Comparison of ENCODE assay signal across 26 mouse cellular contexts in genomic region chr9:121602381-121602780, GRCm38 (mm10). TPM values are rescaled to one million over a fixed set of nuclear protein-coding genes. Genes with fewer than 3 reads are reported as not detected.
DNase-seq lines count a peak whose midpoint lies in the region; ATAC-seq lines count a peak whose summit lies in the region.
"Had no signal": no experiment of that assay in that cellular context is flagged by ENCODE, and none has a peak within 500 bp of the region (broad histone marks: within the 10 kb centered on the region; RNA-seq: fewer than 3 reads in every experiment).

No protein-coding gene starts in this region.

- WGBS in kidney, embryonic 15.5 days, result 76% methylated on average over 2 of the region's 2 CpGs

- H3K27me3 ChIP-seq in kidney, embryonic 15.5 days, result peaks cover 4% of the 10 kb centered on the region; the same call in 1 of the 2 replicates
- H3K27me3 ChIP-seq: embryonic facial prominence, embryonic 15.5 days; hindbrain, embryonic 15.5 days; intestine, embryonic 15.5 days; limb, embryonic 15.5 days had no signal

- peaks cover 22% of the 10 kb centered on the region for H3K4me1 ChIP-seq in kidney, embryonic 15.5 days
- H3K4me1 ChIP-seq: liver, embryonic 15.5 days had no signal

- H3K36me3 ChIP-seq in kidney, embryonic 15.5 days, result no peaks in the 10 kb centered on the region
- H3K36me3 ChIP-seq: embryonic facial prominence, embryonic 15.5 days; heart, embryonic 12.5 days; hindbrain, embryonic 15.5 days; intestine, embryonic 15.5 days; limb, embryonic 15.5 days; liver, embryonic 15.5 days had no signal

- no peak overlapping the region for H3K4me3 ChIP-seq in kidney, embryonic 15.5 days (replicated peaks)
- H3K4me3 ChIP-seq: embryonic facial prominence, embryonic 15.5 days; gastrocnemius, adult 2 months; heart, embryonic 12.5 days; hindbrain, embryonic 15.5 days; intestine, embryonic 15.5 days; limb, embryonic 15.5 days; liver, embryonic 15.5 days had no signal

- H3K9ac ChIP-seq in kidney, embryonic 15.5 days, result no peak overlapping the region
- H3K9ac ChIP-seq: embryonic facial prominence, embryonic 15.5 days; heart, embryonic 12.5 days; hindbrain, embryonic 15.5 days; intestine, embryonic 15.5 days; limb, embryonic 15.5 days; liver, embryonic 15.5 days had no signal

- no peaks in the 10 kb centered on the region for H3K9me3 ChIP-seq in kidney, embryonic 15.5 days (replicated peaks)
- H3K9me3 ChIP-seq: embryonic facial prominence, embryonic 15.5 days; heart, embryonic 12.5 days; hindbrain, embryonic 15.5 days; intestine, embryonic 15.5 days; limb, embryonic 15.5 days; liver, embryonic 15.5 days had no signal

- no peak overlapping the region for H3K4me2 ChIP-seq in kidney, embryonic 15.5 days
- H3K4me2 ChIP-seq: embryonic facial prominence, embryonic 15.5 days; heart, embryonic 12.5 days; hindbrain, embryonic 15.5 days; intestine, embryonic 15.5 days; limb, embryonic 15.5 days; liver, embryonic 15.5 days had no signal

- no peak for ATAC-seq in kidney, embryonic 15.5 days (replicated peaks; ENCODE audit: low FRiP score)
- ATAC-seq: activated CD4-positive, CD25-positive, alpha-beta regulatory T cell, adult 4 months; intestine, embryonic 15.5 days; Patski had no signal

- peak; percentile 50 for DNase-seq in adrenal gland, adult 2 months
- DNase-seq in adrenal gland, postnatal 4 days (ENCODE audit: low spot score in 2 of 2), result no peak
- DNase-seq in testis, postnatal 10 days (ENCODE audit: low spot score), result peak; percentile 57
- DNase-seq in testis, postnatal 14 days (ENCODE audit: low spot score), result no peak
- DNase-seq in adrenal gland, postnatal 10 days, result peak; percentile 27
- DNase-seq in thymus, postnatal 36 days, result peak; percentile 5 to 8
- DNase-seq in c-Kit-positive CD71-positive TER-119-positive erythroid progenitor cells, embryonic 14.5 days (ENCODE audit: low spot score), result no peak
- DNase-seq: cerebellum, adult 18-20 months; cerebellum, postnatal 25 days; embryo, embryonic 11 days; gastrocnemius, adult 2 months; kidney, adult 9 months; kidney, postnatal 36 days; lung, postnatal 36 days had no signal

- H3K27ac ChIP-seq in kidney, embryonic 15.5 days, result no peak overlapping the region
- H3K27ac ChIP-seq: gastrocnemius, adult 2 months; hindbrain, embryonic 15.5 days; intestine, embryonic 15.5 days; liver, embryonic 15.5 days had no signal

RNA-seq across cellular contexts. Expression of gene Lyzl4, which starts 39.5 kb away (rescaled TPM):
- total RNA-seq in adrenal gland, adult 2 months (2021), result not detected
- polyA plus RNA-seq in adrenal gland, adult 2 months (2012; rRNA removed), result 0.10 and 0.11 TPM in 2 replicates
- under 1 TPM in 1 of 2 experiments, not detected in 1; 0.31 TPM for total RNA-seq in adrenal gland, postnatal 4 days (2021)
- under 1 TPM in 1 of 2 experiments, not detected in 1; 0.48 TPM for total RNA-seq in adrenal gland, postnatal 10 days (2021)
- polyA plus RNA-seq in kidney, embryonic 15.5 days (2015; fragmentation: Nextera tagmentation; extraction: Ambion mirVana), result not detected in 2 replicates
- total RNA-seq: gastrocnemius, adult 2 months; granulocyte monocyte progenitor cell, adult 5-6 weeks; heart, postnatal 25 days had no signal
- polyA plus RNA-seq: activated CD4-positive, CD25-positive, alpha-beta regulatory T cell, adult 4 months; heart, embryonic 12.5 days; intestine, embryonic 15.5 days; liver, embryonic 15.5 days; neural tube, embryonic 11.5 days; Patski had no signal

RNA-seq across cellular contexts. Expression of gene Vipr1, which starts 40.1 kb away (rescaled TPM):
- 1 to 10 TPM in 1 of 2 experiments, under 1 TPM in 1; 0.81 to 1.3 TPM for total RNA-seq in adrenal gland, adult 2 months (2021)
- 0.51 and 0.61 TPM in 2 replicates for polyA plus RNA-seq in adrenal gland, adult 2 months (2012; rRNA removed)
- total RNA-seq in adrenal gland, postnatal 4 days (2021), result 1 to 10 TPM in 1 of 2 experiments, under 1 TPM in 1; 0.64 to 1.7 TPM
- total RNA-seq in adrenal gland, postnatal 10 days (2021), result 1 to 10 TPM; 2.8 to 5.2 TPM
- 0.18 and 0.39 TPM in 2 replicates for polyA plus RNA-seq in kidney, embryonic 15.5 days (2015; fragmentation: Nextera tagmentation; extraction: Ambion mirVana)
- total RNA-seq: granulocyte monocyte progenitor cell, adult 5-6 weeks had no signal
- polyA plus RNA-seq: Patski had no signal

Comparison
In these comparisons a context has a peak if more than half of its experiments do, and no peak if none do; other contexts are left out.
1. DNase-seq: peak in adrenal gland, adult 2 months (single experiment), testis, postnatal 10 days (single experiment), adrenal gland, postnatal 10 days (single experiment) and thymus, postnatal 36 days (2 of 2); none in adrenal gland, postnatal 4 days (0 of 2), testis, postnatal 14 days (single experiment) and c-Kit-positive CD71-positive TER-119-positive erythroid progenitor cells, embryonic 14.5 days (single experiment).